Mouse (Mus musculus): ENCODE measurements around the gene Adamts18.

DNA sequence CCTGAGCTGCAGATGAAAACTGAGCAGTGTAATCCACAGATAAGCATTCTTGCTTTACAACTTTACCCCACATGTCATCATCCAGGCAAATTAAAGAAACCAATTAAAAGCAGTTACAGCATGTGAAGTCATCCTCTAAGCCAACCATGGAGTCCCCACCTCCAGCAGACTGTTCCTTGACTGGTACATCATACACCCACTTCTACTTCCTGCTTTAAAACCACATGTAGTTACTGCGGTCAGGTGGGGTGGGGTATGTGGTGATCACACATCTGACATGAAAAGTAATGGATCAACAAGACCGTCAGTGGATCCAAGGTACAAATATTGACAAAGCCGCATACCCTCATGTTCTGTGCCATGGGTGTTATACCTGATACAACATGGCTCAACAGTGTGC is 21.3 kb downstream of the Adamts18 start:
- TF ChIP-seq GATA1 (IDR thresholded peaks at IDR 0.05; ENCODE audit: borderline replicate concordance, low read length) (no peak), FLI1 (IDR thresholded peaks at IDR 0.05; ENCODE audit: low read length) (no peak)
